Mouse (Mus musculus) liver, postnatal 0 days (tissue): Measurements from ENCODE around the gene Aldh3b3.

Experiments
- CTCF ChIP-seq: sonication (generic); IDR thresholded peaks from 2 replicates; pipeline ENCODE4 v1.5.1; 2016; ENCODE audit warnings: antibody characterized with exemption, low read depth
- EP300 ChIP-seq: IDR thresholded peaks from 2 replicates; pipeline ENCODE4 v1.6.1; 2016; ENCODE audit warnings: antibody characterized with exemption, low read depth, mild to moderate bottlenecking

GRCm38 (mm10) chr19:4005091-4005490 is 46.6 kb downstream of the Aldh3b3 start:
- TF ChIP-seq CTCF (no peak), EP300 (no peak)
